Mouse (Mus musculus) gastrocnemius, adult 2 months (tissue): ENCODE measurements at regions not wholly inside any gene's neighbourhood (a gene's known extent, or its start where the extent isn't known, plus 50 kb on each side); places are given as distances from the start of the nearest gene placed in this dataset.
A peak's percentile ranks its signal among the peaks of the same experiment; 100 is the strongest.

Experiments
- DNase-seq: peaks from one replicate; pipeline ENCODE4 v3.0.0; 2022
- H3K27ac ChIP-seq: fragments of 200-600 bp; 2 replicates; pipeline ENCODE4 v1.8.1; 2022; ENCODE audit warnings: mild to moderate bottlenecking
- H3K4me3 ChIP-seq: fragments of 200-600 bp; 2 replicates; pipeline ENCODE4 v1.8.1; 2022; ENCODE audit warnings: mild to moderate bottlenecking, moderate library complexity
- CTCF ChIP-seq: fragments of 200-600 bp; IDR thresholded peaks from 2 replicates; pipeline ENCODE4 v1.8.1; 2022; ENCODE audit warnings: antibody characterized with exemption, mild to moderate bottlenecking, moderate library complexity
- intact Hi-C: fragments of 180-260 bp; cut with DNase I; formaldehyde crosslinking; loops from one replicate; pipeline ENCODE4 v1.15.1; 2025

- peak; percentile 49 for TF ChIP-seq CTCF
- Histone ChIP-seq H3K27ac (no peak overlapping the region), H3K4me3 (no peak overlapping the region)
- DNase-seq: no peak
- intact Hi-C loops: no loop called here
Measured at GRCm38 (mm10) chr8:31518903-31519302, 1909.6 kb upstream of the 5930422O12Rik start.

- intact Hi-C loops: loop anchor here (10.0 kb wide), 1 partner anchor 1664 kb away; no protein-coding TSS in a partner anchor
- no peak overlapping the region for H3K4me3 ChIP-seq
- H3K27ac ChIP-seq: no peak overlapping the region
- DNase-seq: no peak
- TF ChIP-seq CTCF: no peak
Measured at GRCm38 (mm10) chr8:31520991-31521448, 1907.5 kb upstream of the 5930422O12Rik start.

GRCm38 (mm10) chr8:31525071-31525470 lies 1903.4 kb upstream of the 5930422O12Rik start:
- intact Hi-C loops: loop anchor here (10.0 kb wide), 1 partner anchor 1660 kb away; no protein-coding TSS in a partner anchor
- H3K27ac ChIP-seq: no peak overlapping the region
- H3K4me3 ChIP-seq: no peak overlapping the region
- DNase-seq: no peak
- no peak for TF ChIP-seq CTCF

- intact Hi-C loops: no loop called here
- no peak overlapping the region for H3K27ac ChIP-seq
- H3K4me3 ChIP-seq: no peak overlapping the region
- no peak for TF ChIP-seq CTCF
- DNase-seq: no peak
Measured at GRCm38 (mm10) chr8:31539251-31539650, 1889.3 kb upstream of the 5930422O12Rik start.

GRCm38 (mm10) chr8:31541646-31542045 lies 1886.9 kb upstream of the 5930422O12Rik start:
- Histone ChIP-seq H3K4me3 (no peak overlapping the region), H3K27ac (no peak overlapping the region)
- DNase-seq: no peak
- TF ChIP-seq CTCF: no peak
- intact Hi-C loops: no loop called here

- no peak overlapping the region for H3K4me3 ChIP-seq
- intact Hi-C loops: no loop called here
- no peak overlapping the region for H3K27ac ChIP-seq
- TF ChIP-seq CTCF: no peak
- DNase-seq: no peak
Measured at GRCm38 (mm10) chr8:31574136-31574535, 1854.4 kb upstream of the 5930422O12Rik start.

GRCm38 (mm10) chr8:31576129-31576528 lies 1852.4 kb upstream of the 5930422O12Rik start:
- no peak overlapping the region for H3K4me3 ChIP-seq
- no peak for TF ChIP-seq CTCF
- intact Hi-C loops: no loop called here

GRCm38 (mm10) chr8:31584661-31585060 lies 1843.8 kb upstream of the 5930422O12Rik start:
- intact Hi-C loops: no loop called here
- TF ChIP-seq CTCF: no peak
- Histone ChIP-seq H3K27ac (no peak overlapping the region), H3K4me3 (no peak overlapping the region)
- no peak for DNase-seq

More at GRCm38 (mm10) chr8:31576129-31576528, 1852.4 kb upstream of the 5930422O12Rik start:
- no peak overlapping the region for H3K27ac ChIP-seq
- no peak for DNase-seq

GRCm38 (mm10) chr8:31599536-31599935 lies 1829.0 kb upstream of the 5930422O12Rik start:
- no peak for TF ChIP-seq CTCF
- Histone ChIP-seq H3K27ac (no peak overlapping the region), H3K4me3 (no peak overlapping the region)
- intact Hi-C loops: no loop called here
- DNase-seq: no peak

GRCm38 (mm10) chr8:31600979-31601378 lies 1827.5 kb upstream of the 5930422O12Rik start:
- intact Hi-C loops: no loop called here
- Histone ChIP-seq H3K27ac (no peak overlapping the region), H3K4me3 (no peak overlapping the region)
- DNase-seq: no peak
- no peak for TF ChIP-seq CTCF

GRCm38 (mm10) chr8:31616501-31616900 lies 1812.0 kb upstream of the 5930422O12Rik start:
- no peak for TF ChIP-seq CTCF
- intact Hi-C loops: no loop called here
- Histone ChIP-seq H3K27ac (no peak overlapping the region), H3K4me3 (no peak overlapping the region)
- DNase-seq: no peak

- no peak for DNase-seq
- TF ChIP-seq CTCF: no peak
- H3K27ac ChIP-seq: no peak overlapping the region
- no peak overlapping the region for H3K4me3 ChIP-seq
- intact Hi-C loops: no loop called here
Measured at GRCm38 (mm10) chr8:31627708-31628107, 1800.8 kb upstream of the 5930422O12Rik start.

GRCm38 (mm10) chr8:31628146-31628545 lies 1800.4 kb upstream of the 5930422O12Rik start:
- no peak for DNase-seq
- TF ChIP-seq CTCF: no peak
- Histone ChIP-seq H3K4me3 (no peak overlapping the region), H3K27ac (no peak overlapping the region)
- intact Hi-C loops: no loop called here

- intact Hi-C loops: no loop called here
- TF ChIP-seq CTCF: no peak
- no peak overlapping the region for H3K4me3 ChIP-seq
- DNase-seq: no peak
- no peak overlapping the region for H3K27ac ChIP-seq
Measured at GRCm38 (mm10) chr8:31638417-31638816, 1790.1 kb upstream of the 5930422O12Rik start.
